ENCODE assay signal across 30 mouse cellular contexts in genomic region chr1:186480019-186480418, GRCm38 (mm10).
"Had no signal": no experiment of that assay in that cellular context is flagged by ENCODE, and none has a peak within 500 bp of the region (broad histone marks: within the 10 kb centered on the region; RNA-seq: fewer than 3 reads in every experiment).

No protein-coding gene starts in this region.

- H3K27ac ChIP-seq: left cerebral cortex, adult 2 months; limb, embryonic 10.5 days; limb, embryonic 12.5 days; limb, embryonic 13.5 days; limb, embryonic 15.5 days; liver, embryonic 13.5 days; liver, embryonic 14.5 days; liver, embryonic 15.5 days; lung, embryonic 15.5 days; macrophage; midbrain, embryonic 10.5 days; midbrain, embryonic 12.5 days; midbrain, embryonic 13.5 days; midbrain, embryonic 15.5 days; neural tube, embryonic 12.5 days had no signal

- ATAC-seq: lung, postnatal 0 days; midbrain, embryonic 13.5 days; midbrain, embryonic 15.5 days; midbrain, embryonic 16.5 days had no signal

- H3K27me3 ChIP-seq: limb, embryonic 12.5 days; limb, embryonic 13.5 days; limb, embryonic 15.5 days; liver, embryonic 13.5 days; liver, embryonic 15.5 days; lung, embryonic 15.5 days; megakaryocyte, embryonic 14.5 days; midbrain, embryonic 12.5 days; midbrain, embryonic 13.5 days; midbrain, embryonic 15.5 days; neural tube, embryonic 12.5 days had no signal

- H3K4me3 ChIP-seq: left cerebral cortex, adult 2 months; limb, embryonic 10.5 days; limb, embryonic 12.5 days; limb, embryonic 13.5 days; limb, embryonic 15.5 days; liver, embryonic 13.5 days; liver, embryonic 15.5 days; lung, embryonic 15.5 days; megakaryocyte, embryonic 14.5 days; midbrain, embryonic 10.5 days; midbrain, embryonic 12.5 days; midbrain, embryonic 13.5 days; midbrain, embryonic 15.5 days; myocyte; neural tube, embryonic 12.5 days had no signal

- H3K4me2 ChIP-seq: limb, embryonic 12.5 days; limb, embryonic 13.5 days; limb, embryonic 15.5 days; liver, embryonic 13.5 days; liver, embryonic 15.5 days; lung, embryonic 14.5 days; lung, embryonic 15.5 days; midbrain, embryonic 11.5 days; midbrain, embryonic 12.5 days; midbrain, embryonic 13.5 days; midbrain, embryonic 15.5 days; neural tube, embryonic 12.5 days had no signal

- DNase-seq: left cerebral cortex, postnatal 4 days; liver; liver, embryonic 13.5 days; lung, adult 18-20 months; lung, adult 2 months; lung, embryonic 14.5 days; lung, postnatal 10 days; lung, postnatal 14 days; lung, postnatal 36 days; lung, postnatal 4 days; midbrain, embryonic 14.5 days had no signal

- H3K9ac ChIP-seq: limb, embryonic 12.5 days; limb, embryonic 13.5 days; limb, embryonic 15.5 days; liver, embryonic 13.5 days; liver, embryonic 14.5 days; liver, embryonic 15.5 days; lung, embryonic 14.5 days; lung, embryonic 15.5 days; midbrain, embryonic 12.5 days; midbrain, embryonic 13.5 days; midbrain, embryonic 15.5 days; neural tube, embryonic 12.5 days had no signal

- H3K36me3 ChIP-seq: limb, embryonic 10.5 days; limb, embryonic 12.5 days; limb, embryonic 13.5 days; limb, embryonic 15.5 days; liver, embryonic 13.5 days; liver, embryonic 15.5 days; lung, embryonic 15.5 days; midbrain, embryonic 10.5 days; midbrain, embryonic 12.5 days; midbrain, embryonic 13.5 days; midbrain, embryonic 15.5 days; neural tube, embryonic 12.5 days had no signal

- H3K9me3 ChIP-seq: limb, embryonic 10.5 days; limb, embryonic 12.5 days; limb, embryonic 13.5 days; limb, embryonic 15.5 days; liver, embryonic 13.5 days; liver, embryonic 15.5 days; lung, embryonic 15.5 days; midbrain, embryonic 10.5 days; midbrain, embryonic 12.5 days; midbrain, embryonic 13.5 days; midbrain, embryonic 15.5 days; neural tube, embryonic 12.5 days had no signal

- H3K4me1 ChIP-seq: liver, embryonic 13.5 days; liver, embryonic 15.5 days; megakaryocyte, embryonic 14.5 days; midbrain, embryonic 12.5 days; midbrain, embryonic 15.5 days; neural tube, embryonic 12.5 days had no signal
